Mouse (Mus musculus) neural tube, embryonic 13.5 days (tissue): ENCODE measurements around the gene Kctd21. TPM values are rescaled to one million over a fixed set of nuclear protein-coding genes. Genes with fewer than 3 reads are reported as not detected.

Experiments
- polyA plus RNA-seq: library from polyadenylated mRNA; unstranded; fragments of >200 nt; fragmentation: Nextera tagmentation; extraction: Ambion mirVana; gene quantifications from 2 replicates; pipeline ENCODE4 v1.2.1, GENCODE M21; 2015

Gene Kctd21
- polyA plus RNA-seq, 1 experiment from 2014 or later: 9.0 TPM

Other genes starting within 250 kb of the Kctd21 start
- 3.5 and 4.6 TPM in 2 replicates for gene Usp35, start 307 bp upstream of the Kctd21 start, polyA plus RNA-seq
- gene Alg8, start 39.3 kb downstream of the Kctd21 start, polyA plus RNA-seq: 16.2 TPM in 2 replicates
- 431 and 478 TPM in 2 replicates for gene Ndufc2, start 67.7 kb downstream of the Kctd21 start, polyA plus RNA-seq
- gene Thrsp, start 85.4 kb downstream of the Kctd21 start, polyA plus RNA-seq: 0.99 and 1.5 TPM in 2 replicates
- gene Kctd14, start 119.0 kb downstream of the Kctd21 start, polyA plus RNA-seq: 1.2 and 2.2 TPM in 2 replicates
- gene Ints4, start 148.6 kb downstream of the Kctd21 start, polyA plus RNA-seq: 48.0 and 58.4 TPM in 2 replicates
- gene Aamdc, start 247.2 kb downstream of the Kctd21 start, polyA plus RNA-seq: 44.6 and 47.9 TPM in 2 replicates
- 28.4 and 31.3 TPM in 2 replicates for gene Rsf1, start 247.6 kb downstream of the Kctd21 start, polyA plus RNA-seq